Mouse (Mus musculus) erythroblast, embryonic 14.5 days (primary cell): Measurements from ENCODE around the gene Ckm.

ENCODE experiments used
- GATA1 ChIP-seq: IDR thresholded peaks from 2 replicates; pipeline ENCODE4 v1.6.1; 2012; ENCODE audit warnings: low read length, inconsistent platforms, mixed read lengths
- TAL1 ChIP-seq: IDR thresholded peaks from 3 replicates; pipeline ENCODE4 v1.6.1; 2012; ENCODE audit warnings: low read length, inconsistent platforms, mixed read lengths

DNA sequence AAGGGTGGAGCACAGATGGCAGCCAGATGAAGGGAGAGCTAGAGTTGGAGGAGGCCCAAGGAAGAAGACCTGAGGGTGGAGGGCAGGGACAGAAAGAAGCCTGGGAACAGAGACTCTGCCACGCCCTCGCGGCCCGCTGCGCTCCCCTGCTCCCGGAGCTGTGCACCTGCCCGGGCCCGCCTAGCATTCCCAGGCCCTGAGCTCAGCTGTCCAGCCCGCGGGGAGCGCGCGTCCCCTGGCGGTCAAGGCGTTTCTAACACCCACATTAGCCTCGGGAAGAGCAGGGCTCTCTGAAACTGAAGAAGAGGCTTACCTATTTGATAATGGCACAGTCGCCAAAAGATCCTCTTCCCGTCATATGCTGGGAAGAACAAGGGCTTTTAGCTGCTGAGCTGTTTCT lies 40.7 kb upstream of the Ckm start:
- no peak for TF ChIP-seq GATA1
- TF ChIP-seq TAL1: no peak
